Mouse (Mus musculus) liver, postnatal 0 days (tissue): ENCODE results near the gene Smpdl3b. TPM values are rescaled to one million over a fixed set of nuclear protein-coding genes. Genes with fewer than 3 reads are reported as not detected.

ENCODE experiments used
- ATAC-seq: fragments of 200-750 bp; cut with Nextera tagmentation; 2 replicates; pipeline ENCODE4 v1.8.0; 2017; ENCODE audit warnings: mild to moderate bottlenecking, moderate library complexity
- DNase-seq: peaks from one replicate; pipeline ENCODE4 v3.0.0-alpha.2; 2016
- H3K27ac ChIP-seq: fragments of 300-500 bp; sonication (generic); 2 replicates; pipeline ENCODE4 v1.5.1; 2014; ENCODE audit warnings: antibody characterized with exemption, moderate library complexity, mild to moderate bottlenecking, low read depth
- H3K27me3 ChIP-seq: fragments of 300-500 bp; sonication (generic); 2 replicates; pipeline ENCODE4 v1.6.1; 2014; ENCODE audit warnings: low read length, control low read depth, mixed read lengths; ENCODE audit not compliant: insufficient read depth
- H3K36me3 ChIP-seq: fragments of 300-500 bp; sonication (generic); replicated peaks from 2 replicates; pipeline ENCODE4 v1.6.1; 2014; ENCODE audit warnings: mild to moderate bottlenecking, control low read depth, low read length, moderate library complexity, mixed read lengths; ENCODE audit not compliant: insufficient read depth
- H3K4me1 ChIP-seq: fragments of 300-500 bp; sonication (generic); 2 replicates; pipeline ENCODE4 v1.6.1; 2014; ENCODE audit warnings: antibody characterized with exemption, mild to moderate bottlenecking, control low read depth; ENCODE audit not compliant: insufficient read depth
- H3K4me2 ChIP-seq: fragments of 300-500 bp; sonication (generic); 2 replicates; pipeline ENCODE4 v1.6.1; 2014; ENCODE audit warnings: low read depth, mild to moderate bottlenecking, low read length, moderate library complexity, mixed read lengths
- H3K4me3 ChIP-seq: fragments of 300-500 bp; sonication (generic); 2 replicates; pipeline ENCODE4 v1.5.1; 2014; ENCODE audit warnings: low read depth, low read length
- H3K9ac ChIP-seq: fragments of 300-500 bp; sonication (generic); replicated peaks from 2 replicates; pipeline ENCODE4 v1.6.1; 2014; ENCODE audit warnings: mild to moderate bottlenecking, moderate library complexity
- H3K9me3 ChIP-seq: fragments of 300-500 bp; sonication (generic); 2 replicates; pipeline ENCODE4 v1.6.1; 2016; ENCODE audit warnings: mild to moderate bottlenecking, control low read depth, low read length, mixed read lengths
- CTCF ChIP-seq: sonication (generic); IDR thresholded peaks from 2 replicates; pipeline ENCODE4 v1.5.1; 2016; ENCODE audit warnings: antibody characterized with exemption, low read depth
- EP300 ChIP-seq: IDR thresholded peaks from 2 replicates; pipeline ENCODE4 v1.6.1; 2016; ENCODE audit warnings: antibody characterized with exemption, low read depth, mild to moderate bottlenecking
- WGBS: fragments of 180-500 bp; shearing (Covaris S2); extraction: QIAGEN DNeasy Blood & Tissue Kit; methylation state at CpG from one replicate; pipeline ENCODE4 v1.1.7; 2014; ENCODE audit not compliant: insufficient replicate concordance; 5-methylcytosine and 5-hydroxymethylcytosine counted together
- polyA plus RNA-seq: library from polyadenylated mRNA; unstranded; fragments of >200 nt; fragmentation: Nextera tagmentation; extraction: Ambion mirVana; gene quantifications from 2 replicates; pipeline ENCODE4 v1.2.1, GENCODE M21; 2015

Smpdl3b gene
- polyA plus RNA-seq, 1 experiment from 2014 or later, result 0.34 TPM

- no peak for DNase-seq
- Histone ChIP-seq H3K9ac (no peak overlapping the region), H3K36me3 (no peaks in the 10 kb centered on the region), H3K4me3 (no peak overlapping the region), H3K27me3 (no peaks in the 10 kb centered on the region), H3K4me2 (peak overlapping the region; percentile 95; the same call in 1 of the 2 replicates), H3K27ac (0 out of 2 replicates have a peak overlapping the region, but pooled peaks have one; percentile 5), H3K9me3 (no peaks in the 10 kb centered on the region), H3K4me1 (peaks cover 21% of the 10 kb centered on the region)
- no peak for TF ChIP-seq EP300
- 0 out of 2 replicates have a peak, but pooled peaks have one; percentile 11 for TF ChIP-seq CTCF
- WGBS, result 87% methylated on average over 25 of the region's 25 CpGs
- no peak for ATAC-seq
Measured at GRCm38 (mm10) chr4:132733071-132733770, 23.8 kb downstream of the Smpdl3b start.

GRCm38 (mm10) chr4:132732148-132732684, 24.8 kb downstream of the Smpdl3b start, which contains the start of gene Xkr8:
Gene Xkr8, minus strand, starts transcription at chr4:132732546.
- peak within 1 kb of the TSS; percentile 39; the same call in 1 of the 2 replicates for H3K27ac ChIP-seq
- peak within 1 kb of the TSS; percentile 95 for H3K4me2 ChIP-seq
- H3K27me3 ChIP-seq, result no peaks in the 10 kb centered on the region
- peak within 1 kb of the TSS; percentile 71 for H3K9ac ChIP-seq
- TF ChIP-seq CTCF, result peak; percentile 44
- no peak for TF ChIP-seq EP300
- H3K36me3 ChIP-seq, result 0 out of 2 replicates have a peak, but pooled peaks cover 5% of the 10 kb centered on the region
- ATAC-seq (peak; percentile 91), DNase-seq (peak; percentile 97)
- H3K4me3 ChIP-seq, result peak within 1 kb of the TSS; percentile 67
- H3K4me1 ChIP-seq, result peaks cover 23% of the 10 kb centered on the region
- no peaks in the 10 kb centered on the region for H3K9me3 ChIP-seq
- WGBS, result 2% methylated on average over 34 of the region's 34 CpGs

GRCm38 (mm10) chr4:132731616-132732015, 25.4 kb downstream of the Smpdl3b start:
- H3K27ac ChIP-seq, result no peak overlapping the region
- ATAC-seq, result no peak
- H3K36me3 ChIP-seq, result 0 out of 2 replicates have a peak, but pooled peaks cover 5% of the 10 kb centered on the region
- DNase-seq, result no peak
- H3K9ac ChIP-seq, result peak overlapping the region; percentile 71
- H3K27me3 ChIP-seq, result no peaks in the 10 kb centered on the region
- H3K4me3 ChIP-seq, result peak overlapping the region; percentile 67
- peaks cover 23% of the 10 kb centered on the region for H3K4me1 ChIP-seq
- 34% methylated on average over 12 of the region's 12 CpGs for WGBS
- peak overlapping the region; percentile 95 for H3K4me2 ChIP-seq
- H3K9me3 ChIP-seq, result no peaks in the 10 kb centered on the region
- TF ChIP-seq CTCF (no peak), EP300 (no peak)

GRCm38 (mm10) chr4:132728233-132728632, 28.8 kb downstream of the Smpdl3b start:
- Histone ChIP-seq H3K9ac (no peak overlapping the region), H3K27ac (no peak overlapping the region), H3K27me3 (no peaks in the 10 kb centered on the region), H3K9me3 (no peaks in the 10 kb centered on the region), H3K4me3 (no peak overlapping the region), H3K36me3 (0 out of 2 replicates have a peak, but pooled peaks cover 13% of the 10 kb centered on the region), H3K4me2 (no peak overlapping the region), H3K4me1 (peaks cover 20% of the 10 kb centered on the region)
- TF ChIP-seq EP300, result no peak
- TF ChIP-seq CTCF, result no peak
- no peak for DNase-seq
- 60% methylated on average over 8 of the region's 8 CpGs for WGBS
- no peak for ATAC-seq

GRCm38 (mm10) chr4:132718251-132718650, 38.8 kb downstream of the Smpdl3b start:
- Histone ChIP-seq H3K9me3 (no peaks in the 10 kb centered on the region), H3K4me3 (no peak overlapping the region), H3K9ac (no peak overlapping the region), H3K36me3 (peaks cover 42% of the 10 kb centered on the region), H3K27me3 (no peaks in the 10 kb centered on the region), H3K27ac (no peak overlapping the region), H3K4me1 (no peaks in the 10 kb centered on the region), H3K4me2 (no peak overlapping the region)
- no peak for ATAC-seq
- 90% methylated on average over 1 of the region's 1 CpGs for WGBS
- no peak for TF ChIP-seq CTCF
- TF ChIP-seq EP300, result no peak
- DNase-seq, result no peak

GRCm38 (mm10) chr4:132713181-132713580, 43.9 kb downstream of the Smpdl3b start:
- H3K27ac ChIP-seq, result no peak overlapping the region
- ATAC-seq (no peak), DNase-seq (no peak)
- no peak overlapping the region for H3K9ac ChIP-seq
- no peak overlapping the region for H3K4me2 ChIP-seq
- peaks cover 53% of the 10 kb centered on the region for H3K36me3 ChIP-seq
- H3K9me3 ChIP-seq, result no peaks in the 10 kb centered on the region
- no peaks in the 10 kb centered on the region for H3K4me1 ChIP-seq
- no peaks in the 10 kb centered on the region for H3K27me3 ChIP-seq
- no peak overlapping the region for H3K4me3 ChIP-seq
- TF ChIP-seq CTCF (no peak), EP300 (no peak)
- WGBS, result 94% methylated on average over 7 of the region's 7 CpGs
